Mouse (Mus musculus): ENCODE measurements at regions not wholly inside any gene's neighbourhood (a gene's known extent, or its start where the extent isn't known, plus 50 kb on each side); places are given as distances from the start of the nearest gene placed in this dataset.

GRCm38 (mm10) chr19:14347026-14347425 is 250.8 kb downstream of the Tle4 start:
- DNase-seq = no peak

- no peak for DNase-seq
Observed at GRCm38 (mm10) chr19:14347429-14347828, 250.4 kb downstream of the Tle4 start.

- DNase-seq = no peak
Observed at GRCm38 (mm10) chr19:14349753-14350152, 248.1 kb downstream of the Tle4 start.

- DNase-seq = no peak
Observed at GRCm38 (mm10) chr19:14351728-14352340, 246.0 kb downstream of the Tle4 start.

GRCm38 (mm10) chr19:14352551-14352950 is 245.3 kb downstream of the Tle4 start:
- no peak for DNase-seq

- peak; percentile 24 for DNase-seq
Observed at GRCm38 (mm10) chr19:14353151-14353550, 244.7 kb downstream of the Tle4 start.

GRCm38 (mm10) chr19:14355128-14355527 is 242.7 kb downstream of the Tle4 start:
- no peak for DNase-seq

- DNase-seq = no peak
Observed at GRCm38 (mm10) chr19:14355946-14356345, 241.9 kb downstream of the Tle4 start.

GRCm38 (mm10) chr19:14360611-14361010 is 237.2 kb downstream of the Tle4 start:
- DNase-seq = no peak

GRCm38 (mm10) chr19:14369098-14369604 is 228.7 kb downstream of the Tle4 start:
- DNase-seq = no peak

GRCm38 (mm10) chr19:14371360-14371759 is 226.5 kb downstream of the Tle4 start:
- DNase-seq = no peak

- DNase-seq = no peak
Observed at GRCm38 (mm10) chr19:14373996-14374395, 223.9 kb downstream of the Tle4 start.

GRCm38 (mm10) chr19:14380898-14381297 is 217.0 kb downstream of the Tle4 start:
- DNase-seq = no peak

GRCm38 (mm10) chr19:14387796-14388195 is 210.1 kb downstream of the Tle4 start:
- DNase-seq = no peak

- DNase-seq = no peak
Observed at GRCm38 (mm10) chr19:14388539-14388938, 209.3 kb downstream of the Tle4 start.

- no peak for DNase-seq
Observed at GRCm38 (mm10) chr19:14389881-14390837, 207.7 kb downstream of the Tle4 start.

GRCm38 (mm10) chr19:14390914-14391313 is 206.9 kb downstream of the Tle4 start:
- no peak for DNase-seq
